Mouse (Mus musculus): ENCODE measurements at regions not wholly inside any gene's neighbourhood (a gene's known extent, or its start where the extent isn't known, plus 50 kb on each side); places are given as distances from the start of the nearest gene placed in this dataset.

- peaks cover 5% of the 10 kb centered on the region; the same call in 1 of the 2 replicates for H3K4me1 ChIP-seq (replicated peaks)
- no peaks in the 10 kb centered on the region for H3K9me3 ChIP-seq
- 20% methylated on average over 2 of the region's 3 CpGs for WGBS
- no peak overlapping the region for H3K4me3 ChIP-seq
- no peak overlapping the region for H3K27ac ChIP-seq
- H3K36me3 ChIP-seq: no peaks in the 10 kb centered on the region
- no peaks in the 10 kb centered on the region for H3K27me3 ChIP-seq (ENCODE audit: insufficient read depth, poor library complexity, severe bottlenecking)
- no peak for DNase-seq (ENCODE audit: low spot score)
These were observed 329.7 kb upstream of the Gm21798 start for GRCm38 (mm10) chr15:64487801-64488200.

- Histone ChIP-seq H3K4me3 (no peak overlapping the region), H3K27me3 (ENCODE audit: insufficient read depth, poor library complexity, severe bottlenecking) (no peaks in the 10 kb centered on the region), H3K4me1 (replicated peaks) (no peaks in the 10 kb centered on the region), H3K27ac (no peak overlapping the region), H3K36me3 (no peaks in the 10 kb centered on the region), H3K9me3 (no peaks in the 10 kb centered on the region)
- no peak for DNase-seq (ENCODE audit: low spot score)
These were observed 316.7 kb upstream of the Gm21798 start for GRCm38 (mm10) chr15:64500783-64501182.

- Histone ChIP-seq H3K27me3 (ENCODE audit: insufficient read depth, poor library complexity, severe bottlenecking) (no peaks in the 10 kb centered on the region), H3K4me3 (no peak overlapping the region), H3K9me3 (no peaks in the 10 kb centered on the region), H3K36me3 (no peaks in the 10 kb centered on the region), H3K27ac (no peak overlapping the region), H3K4me1 (replicated peaks) (no peaks in the 10 kb centered on the region)
- DNase-seq (ENCODE audit: low spot score): no peak
- 80% methylated on average over 1 of the region's 1 CpGs for WGBS
These were observed 316.0 kb upstream of the Gm21798 start for GRCm38 (mm10) chr15:64501479-64501878.

GRCm38 (mm10) chr15:64504751-64505150, 312.7 kb upstream of the Gm21798 start:
- no peak overlapping the region for H3K27ac ChIP-seq
- no peaks in the 10 kb centered on the region for H3K9me3 ChIP-seq
- no peaks in the 10 kb centered on the region for H3K4me1 ChIP-seq (replicated peaks)
- WGBS: 89% methylated on average over 4 of the region's 4 CpGs
- H3K4me3 ChIP-seq: no peak overlapping the region
- no peaks in the 10 kb centered on the region for H3K27me3 ChIP-seq (ENCODE audit: insufficient read depth, poor library complexity, severe bottlenecking)
- H3K36me3 ChIP-seq: no peaks in the 10 kb centered on the region
- no peak for DNase-seq (ENCODE audit: low spot score)

- Histone ChIP-seq H3K27me3 (ENCODE audit: insufficient read depth, poor library complexity, severe bottlenecking) (no peaks in the 10 kb centered on the region), H3K36me3 (no peaks in the 10 kb centered on the region), H3K27ac (no peak overlapping the region), H3K9me3 (no peaks in the 10 kb centered on the region), H3K4me3 (no peak overlapping the region), H3K4me1 (replicated peaks) (peaks cover 8% of the 10 kb centered on the region; the same call in 1 of the 2 replicates)
- DNase-seq (ENCODE audit: low spot score): no peak
- 84% methylated on average over 2 of the region's 2 CpGs for WGBS
These were observed 306.8 kb upstream of the Gm21798 start for GRCm38 (mm10) chr15:64510649-64511048.

GRCm38 (mm10) chr15:64511176-64511575, 306.3 kb upstream of the Gm21798 start:
- no peak for DNase-seq (ENCODE audit: low spot score)
- Histone ChIP-seq H3K27ac (no peak overlapping the region), H3K27me3 (ENCODE audit: insufficient read depth, poor library complexity, severe bottlenecking) (no peaks in the 10 kb centered on the region), H3K4me3 (no peak overlapping the region), H3K4me1 (replicated peaks) (peaks cover 8% of the 10 kb centered on the region; the same call in 1 of the 2 replicates), H3K36me3 (no peaks in the 10 kb centered on the region), H3K9me3 (no peaks in the 10 kb centered on the region)
- 57% methylated on average over 2 of the region's 2 CpGs for WGBS

GRCm38 (mm10) chr15:64512615-64513014, 304.9 kb upstream of the Gm21798 start:
- H3K27me3 ChIP-seq (ENCODE audit: insufficient read depth, poor library complexity, severe bottlenecking): no peaks in the 10 kb centered on the region
- H3K36me3 ChIP-seq: no peaks in the 10 kb centered on the region
- no peak for DNase-seq (ENCODE audit: low spot score)
- no peaks in the 10 kb centered on the region for H3K9me3 ChIP-seq
- H3K4me1 ChIP-seq (replicated peaks): peaks cover 8% of the 10 kb centered on the region; the same call in 1 of the 2 replicates
- no peak overlapping the region for H3K4me3 ChIP-seq
- 91% methylated on average over 3 of the region's 3 CpGs for WGBS
- H3K27ac ChIP-seq: no peak overlapping the region

- no peaks in the 10 kb centered on the region for H3K36me3 ChIP-seq
- DNase-seq (ENCODE audit: low spot score): no peak
- peaks cover 8% of the 10 kb centered on the region; the same call in 1 of the 2 replicates for H3K4me1 ChIP-seq (replicated peaks)
- no peak overlapping the region for H3K27ac ChIP-seq
- H3K4me3 ChIP-seq: no peak overlapping the region
- H3K9me3 ChIP-seq: no peaks in the 10 kb centered on the region
- no peaks in the 10 kb centered on the region for H3K27me3 ChIP-seq (ENCODE audit: insufficient read depth, poor library complexity, severe bottlenecking)
These were observed 303.9 kb upstream of the Gm21798 start for GRCm38 (mm10) chr15:64513501-64514097.

GRCm38 (mm10) chr15:64515179-64515578, 302.3 kb upstream of the Gm21798 start:
- H3K27me3 ChIP-seq (ENCODE audit: insufficient read depth, poor library complexity, severe bottlenecking): no peaks in the 10 kb centered on the region
- no peak overlapping the region for H3K27ac ChIP-seq
- peaks cover 8% of the 10 kb centered on the region; the same call in 1 of the 2 replicates for H3K4me1 ChIP-seq (replicated peaks)
- DNase-seq (ENCODE audit: low spot score): no peak
- no peaks in the 10 kb centered on the region for H3K9me3 ChIP-seq
- no peak overlapping the region for H3K4me3 ChIP-seq
- no peaks in the 10 kb centered on the region for H3K36me3 ChIP-seq

- H3K27ac ChIP-seq: no peak overlapping the region
- no peak overlapping the region for H3K4me3 ChIP-seq
- WGBS: 76% methylated on average over 4 of the region's 4 CpGs
- no peaks in the 10 kb centered on the region for H3K4me1 ChIP-seq (replicated peaks)
- no peaks in the 10 kb centered on the region for H3K36me3 ChIP-seq
- no peaks in the 10 kb centered on the region for H3K9me3 ChIP-seq
- DNase-seq (ENCODE audit: low spot score): no peak
- H3K27me3 ChIP-seq (ENCODE audit: insufficient read depth, poor library complexity, severe bottlenecking): no peaks in the 10 kb centered on the region
These were observed 298.3 kb upstream of the Gm21798 start for GRCm38 (mm10) chr15:64519207-64519628.

- DNase-seq (ENCODE audit: low spot score): no peak
- no peaks in the 10 kb centered on the region for H3K27me3 ChIP-seq (ENCODE audit: insufficient read depth, poor library complexity, severe bottlenecking)
These were observed 296.9 kb upstream of the Gm21798 start for GRCm38 (mm10) chr15:64520568-64520967.

GRCm38 (mm10) chr15:64532260-64533120, 285.0 kb upstream of the Gm21798 start:
- Histone ChIP-seq H3K4me3 (no peak overlapping the region), H3K4me1 (replicated peaks) (peaks cover 14% of the 10 kb centered on the region; the same call in 1 of the 2 replicates), H3K27ac (no peak overlapping the region), H3K27me3 (ENCODE audit: insufficient read depth, poor library complexity, severe bottlenecking) (no peaks in the 10 kb centered on the region), H3K36me3 (no peaks in the 10 kb centered on the region), H3K9me3 (no peaks in the 10 kb centered on the region)
- 82% methylated on average over 6 of the region's 6 CpGs for WGBS
- no peak for DNase-seq (ENCODE audit: low spot score)

More at GRCm38 (mm10) chr15:64520568-64520967, 296.9 kb upstream of the Gm21798 start:
- Histone ChIP-seq H3K4me1 (replicated peaks) (no peaks in the 10 kb centered on the region), H3K36me3 (no peaks in the 10 kb centered on the region), H3K9me3 (no peaks in the 10 kb centered on the region), H3K4me3 (no peak overlapping the region), H3K27ac (no peak overlapping the region)
- 97% methylated on average over 5 of the region's 5 CpGs for WGBS

- H3K27me3 ChIP-seq (ENCODE audit: insufficient read depth, poor library complexity, severe bottlenecking): no peaks in the 10 kb centered on the region
- no peak overlapping the region for H3K4me3 ChIP-seq
- H3K27ac ChIP-seq: no peak overlapping the region
- 80% methylated on average over 2 of the region's 2 CpGs for WGBS
- no peaks in the 10 kb centered on the region for H3K9me3 ChIP-seq
- H3K4me1 ChIP-seq (replicated peaks): peaks cover 14% of the 10 kb centered on the region; the same call in 1 of the 2 replicates
- DNase-seq (ENCODE audit: low spot score): no peak
- H3K36me3 ChIP-seq: no peaks in the 10 kb centered on the region
These were observed 284.2 kb upstream of the Gm21798 start for GRCm38 (mm10) chr15:64533169-64533795.

Measured in hindbrain, embryonic 10.5 days (tissue).